ENCODE assay signal across 8 mouse cellular contexts in genomic region chr17:28294449-28295333, GRCm38 (mm10). TPM values are rescaled to one million over a fixed set of nuclear protein-coding genes. Genes with fewer than 3 reads are reported as not detected.
DNase-seq lines count a peak whose midpoint lies in the region; ATAC-seq and TF ChIP-seq lines count a peak whose summit lies in the region.

No protein-coding gene starts in this region.

- no peaks in the 10 kb centered on the region for H3K9me3 ChIP-seq in intestine, embryonic 14.5 days (ENCODE audit: control insufficient read depth, low read length)
- H3K9me3 ChIP-seq in intestine, postnatal 0 days (ENCODE audit: control insufficient read depth), result no peaks in the 10 kb centered on the region
- H3K9me3 ChIP-seq in neural tube, embryonic 11.5 days (ENCODE audit: control insufficient read depth, low read length), result no peaks in the 10 kb centered on the region
- H3K9me3 ChIP-seq in limb, embryonic 10.5 days (replicated peaks), result no peaks in the 10 kb centered on the region
- H3K9me3 ChIP-seq in stomach, embryonic 15.5 days, result no peaks in the 10 kb centered on the region

- 52% methylated on average over 17 of the region's 17 CpGs for WGBS in intestine, embryonic 14.5 days
- WGBS in intestine, postnatal 0 days, result 66% methylated on average over 17 of the region's 17 CpGs
- WGBS in neural tube, embryonic 11.5 days, result 65% methylated on average over 17 of the region's 17 CpGs
- 74% methylated on average over 17 of the region's 17 CpGs for WGBS in limb, embryonic 10.5 days
- 54% methylated on average over 17 of the region's 17 CpGs for WGBS in stomach, embryonic 15.5 days

- H3K36me3 ChIP-seq in intestine, embryonic 14.5 days (ENCODE audit: control insufficient read depth, insufficient read depth, low read length), result peaks cover 9% of the 10 kb centered on the region
- peaks cover 38% of the 10 kb centered on the region; the same call in 1 of the 2 replicates for H3K36me3 ChIP-seq in intestine, postnatal 0 days (ENCODE audit: control insufficient read depth, insufficient read depth)
- H3K36me3 ChIP-seq in neural tube, embryonic 11.5 days (ENCODE audit: control insufficient read depth, insufficient read depth, low read length), result no peaks in the 10 kb centered on the region; the same call in 1 of the 2 replicates
- peaks cover 41% of the 10 kb centered on the region for H3K36me3 ChIP-seq in limb, embryonic 10.5 days
- H3K36me3 ChIP-seq in stomach, embryonic 15.5 days, result peaks cover 19% of the 10 kb centered on the region; the same call in 1 of the 2 replicates

- H3K4me1 ChIP-seq in intestine, embryonic 14.5 days (replicated peaks; ENCODE audit: control insufficient read depth, insufficient read depth, low read length), result peaks cover 12% of the 10 kb centered on the region
- H3K4me1 ChIP-seq in intestine, postnatal 0 days (replicated peaks; ENCODE audit: control insufficient read depth, insufficient read depth, low read length), result no peaks in the 10 kb centered on the region
- peaks cover 5% of the 10 kb centered on the region; the same call in 1 of the 2 replicates for H3K4me1 ChIP-seq in neural tube, embryonic 11.5 days (ENCODE audit: control insufficient read depth, insufficient read depth, low read length)
- peaks cover 28% of the 10 kb centered on the region for H3K4me1 ChIP-seq in limb, embryonic 10.5 days
- peaks cover 14% of the 10 kb centered on the region for H3K4me1 ChIP-seq in stomach, embryonic 15.5 days

- H3K4me2 ChIP-seq in intestine, embryonic 14.5 days (ENCODE audit: low read length), result no peak overlapping the region
- no peak overlapping the region for H3K4me2 ChIP-seq in intestine, postnatal 0 days (replicated peaks; ENCODE audit: low read depth)
- no peak overlapping the region for H3K4me2 ChIP-seq in neural tube, embryonic 11.5 days (ENCODE audit: low read depth)
- H3K4me2 ChIP-seq in stomach, embryonic 15.5 days, result no peak overlapping the region

- H3K9ac ChIP-seq in intestine, embryonic 14.5 days (ENCODE audit: low read length), result no peak overlapping the region
- no peak overlapping the region for H3K9ac ChIP-seq in intestine, postnatal 0 days (ENCODE audit: low read depth, low read length)
- no peak overlapping the region; the same call in 1 of the 2 replicates for H3K9ac ChIP-seq in neural tube, embryonic 11.5 days (ENCODE audit: low read length)
- H3K9ac ChIP-seq in stomach, embryonic 15.5 days, result no peak overlapping the region

- H3K27me3 ChIP-seq in intestine, embryonic 14.5 days (replicated peaks; ENCODE audit: control insufficient read depth, insufficient read depth, low read length), result no peaks in the 10 kb centered on the region
- H3K27me3 ChIP-seq in intestine, postnatal 0 days (replicated peaks; ENCODE audit: control insufficient read depth, insufficient read depth, low read length), result no peaks in the 10 kb centered on the region
- H3K27me3 ChIP-seq in neural tube, embryonic 11.5 days (ENCODE audit: control insufficient read depth, insufficient read depth, low read length), result no peaks in the 10 kb centered on the region
- H3K27me3 ChIP-seq in limb, embryonic 10.5 days (ENCODE audit: low read depth, poor library complexity, severe bottlenecking), result no peaks in the 10 kb centered on the region
- H3K27me3 ChIP-seq in stomach, embryonic 15.5 days (replicated peaks), result no peaks in the 10 kb centered on the region

- TF ChIP-seq CTCF in intestine, postnatal 0 days (IDR thresholded peaks at IDR 0.05; ENCODE audit: low read depth), result no peak

- peak overlapping the region; percentile 54 for H3K27ac ChIP-seq in intestine, embryonic 14.5 days (ENCODE audit: low read depth)
- no peak overlapping the region for H3K27ac ChIP-seq in intestine, postnatal 0 days (ENCODE audit: low read depth, low read length)
- H3K27ac ChIP-seq in neural tube, embryonic 11.5 days (ENCODE audit: low read depth, low read length), result 0 out of 2 replicates have a peak overlapping the region, but pooled peaks have one; percentile 8
- H3K27ac ChIP-seq in limb, embryonic 10.5 days, result peak overlapping the region; percentile 59
- H3K27ac ChIP-seq in stomach, embryonic 15.5 days, result peak overlapping the region; percentile 36; the same call in 1 of the 2 replicates

- DNase-seq in intestine, embryonic 14.5 days (ENCODE audit: low spot score), result no peak
- DNase-seq in neural tube, embryonic 11.5 days (ENCODE audit: low spot score), result no peak
- DNase-seq in neural tube, embryonic 10.5 days (ENCODE audit: extremely low spot score, low spot score), result no peak
- no peak for DNase-seq in limb, embryonic 10.5 days (ENCODE audit: low spot score)
- no peak for DNase-seq in kidney, postnatal 36 days
- no peak for DNase-seq in adrenal gland, adult (ENCODE audit: inconsistent age in 2 of 2, low spot score in 1 of 2)

- ATAC-seq in intestine, embryonic 14.5 days (replicated peaks; ENCODE audit: low FRiP score, low TSS enrichment, low read depth), result no peak
- ATAC-seq in intestine, postnatal 0 days, result no peak
- ATAC-seq in neural tube, embryonic 11.5 days (ENCODE audit: insufficient read depth, low FRiP score, low TSS enrichment), result no peak
- no peak for ATAC-seq in stomach, embryonic 15.5 days (ENCODE audit: insufficient read depth, low FRiP score, low read depth)

- no peak overlapping the region for H3K4me3 ChIP-seq in intestine, embryonic 14.5 days (ENCODE audit: low read depth, low read length)
- no peak overlapping the region for H3K4me3 ChIP-seq in intestine, postnatal 0 days (ENCODE audit: low read depth, low read length)
- H3K4me3 ChIP-seq in neural tube, embryonic 11.5 days (ENCODE audit: low read depth, low read length), result no peak overlapping the region
- no peak overlapping the region for H3K4me3 ChIP-seq in limb, embryonic 10.5 days
- no peak overlapping the region for H3K4me3 ChIP-seq in stomach, embryonic 15.5 days (replicated peaks)

RNA-seq across cellular contexts. Expression of gene Fance, which starts 18.6 kb away (rescaled TPM):
- 27.3 and 33.7 TPM in 2 replicates for polyA plus RNA-seq in intestine, embryonic 14.5 days (2014; fragmentation: Nextera tagmentation; extraction: Ambion mirVana)
- 10.3 and 11.0 TPM in 2 replicates for polyA plus RNA-seq in intestine, postnatal 0 days (2015; fragmentation: Nextera tagmentation; extraction: Ambion mirVana)
- polyA plus RNA-seq in neural tube, embryonic 11.5 days (2014; fragmentation: Nextera tagmentation; extraction: Ambion mirVana), result 23.2 and 23.7 TPM in 2 replicates
- polyA plus RNA-seq in limb, embryonic 10.5 days (2016; fragmentation: Nextera tagmentation; extraction: Ambion mirVana), result 32.9 and 35.5 TPM in 2 replicates
- 26.9 and 29.9 TPM in 2 replicates for polyA plus RNA-seq in stomach, embryonic 15.5 days (2015; fragmentation: Nextera tagmentation; extraction: Ambion mirVana)

RNA-seq across cellular contexts. Expression of gene Rpl10a, which starts 33.6 kb away (rescaled TPM):
- 909 and 955 TPM in 2 replicates for polyA plus RNA-seq in intestine, embryonic 14.5 days (2014; fragmentation: Nextera tagmentation; extraction: Ambion mirVana)
- polyA plus RNA-seq in intestine, postnatal 0 days (2015; fragmentation: Nextera tagmentation; extraction: Ambion mirVana), result 383 and 417 TPM in 2 replicates
- polyA plus RNA-seq in neural tube, embryonic 11.5 days (2014; fragmentation: Nextera tagmentation; extraction: Ambion mirVana), result 478 TPM in 2 replicates
- 502 and 576 TPM in 2 replicates for polyA plus RNA-seq in limb, embryonic 10.5 days (2016; fragmentation: Nextera tagmentation; extraction: Ambion mirVana)
- polyA plus RNA-seq in stomach, embryonic 15.5 days (2015; fragmentation: Nextera tagmentation; extraction: Ambion mirVana), result 490 and 616 TPM in 2 replicates

RNA-seq across cellular contexts. Expression of gene Tead3, which starts 55.9 kb away (rescaled TPM):
- polyA plus RNA-seq in intestine, embryonic 14.5 days (2014; fragmentation: Nextera tagmentation; extraction: Ambion mirVana), result 12.0 and 13.3 TPM in 2 replicates
- polyA plus RNA-seq in intestine, postnatal 0 days (2015; fragmentation: Nextera tagmentation; extraction: Ambion mirVana), result 5.8 and 6.2 TPM in 2 replicates
- polyA plus RNA-seq in neural tube, embryonic 11.5 days (2014; fragmentation: Nextera tagmentation; extraction: Ambion mirVana), result 4.5 and 4.6 TPM in 2 replicates
- polyA plus RNA-seq in limb, embryonic 10.5 days (2016; fragmentation: Nextera tagmentation; extraction: Ambion mirVana), result 5.2 and 9.8 TPM in 2 replicates
- 11.5 and 12.0 TPM in 2 replicates for polyA plus RNA-seq in stomach, embryonic 15.5 days (2015; fragmentation: Nextera tagmentation; extraction: Ambion mirVana)
